Comparison of ENCODE assay signal across 20 mouse cellular contexts in the genomic region with DNA sequence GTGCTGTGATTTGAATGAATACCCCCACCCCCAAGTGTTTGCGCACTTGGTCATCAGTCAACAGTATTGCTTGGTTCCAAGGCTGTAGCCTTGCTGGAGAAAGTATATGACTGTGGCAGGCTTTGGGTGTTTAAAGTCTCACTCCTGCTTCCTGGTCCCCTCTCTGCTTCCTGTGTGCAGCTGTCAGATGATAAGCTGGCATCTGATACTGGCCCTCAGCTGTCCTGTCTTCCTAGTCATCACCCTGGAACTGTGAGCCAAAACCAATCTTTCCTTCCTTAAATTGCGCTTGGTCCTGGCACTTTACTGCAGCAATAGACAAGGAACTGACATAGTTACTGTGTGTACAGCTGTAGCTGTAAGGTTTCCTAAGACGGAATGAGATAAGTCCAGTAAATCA. TPM values are rescaled to one million over a fixed set of nuclear protein-coding genes. Genes with fewer than 3 reads are reported as not detected.
DNase-seq lines count a peak whose midpoint lies in the region; ATAC-seq and TF ChIP-seq lines count a peak whose summit lies in the region.
"Had no signal": no experiment of that assay in that cellular context is flagged by ENCODE, and none has a peak within 500 bp of the region (broad histone marks: within the 10 kb centered on the region; RNA-seq: fewer than 3 reads in every experiment).

No protein-coding gene starts in this region.

- H3K36me3 ChIP-seq in testis, adult 2 months (ENCODE audit: control insufficient read depth, insufficient read depth, low read length): no peaks in the 10 kb centered on the region
- no peaks in the 10 kb centered on the region; the same call in 1 of the 2 replicates for H3K36me3 ChIP-seq in stomach, postnatal 0 days (ENCODE audit: control insufficient read depth, insufficient read depth, low read length)
- H3K36me3 ChIP-seq: hindbrain, embryonic 13.5 days had no signal

- no peaks in the 10 kb centered on the region for H3K9me3 ChIP-seq in stomach, postnatal 0 days (ENCODE audit: control insufficient read depth, low read length)
- H3K9me3 ChIP-seq: embryonic facial prominence, embryonic 10.5 days; forebrain, embryonic 13.5 days; heart, embryonic 10.5 days; hindbrain, embryonic 13.5 days had no signal

- no peaks in the 10 kb centered on the region for H3K4me1 ChIP-seq in testis, adult 2 months (ENCODE audit: control insufficient read depth, insufficient read depth, low read length)
- H3K4me1 ChIP-seq in stomach, postnatal 0 days (replicated peaks; ENCODE audit: control insufficient read depth, insufficient read depth): no peaks in the 10 kb centered on the region
- H3K4me1 ChIP-seq: embryonic facial prominence, embryonic 10.5 days; forebrain, embryonic 13.5 days; hindbrain, embryonic 13.5 days had no signal

- no peak overlapping the region for H3K9ac ChIP-seq in stomach, postnatal 0 days (ENCODE audit: low read length)
- H3K9ac ChIP-seq: forebrain, embryonic 13.5 days; forebrain, postnatal 0 days; hindbrain, embryonic 13.5 days had no signal

- TF ChIP-seq EP300 in stomach, postnatal 0 days (optimal IDR thresholded peaks at IDR 0.05): no peak

- H3K4me2 ChIP-seq in stomach, postnatal 0 days (replicated peaks; ENCODE audit: low read depth): no peak overlapping the region
- H3K4me2 ChIP-seq: forebrain, embryonic 13.5 days; hindbrain, embryonic 13.5 days had no signal

- no peak for DNase-seq in frontal cortex, postnatal 25 days (ENCODE audit: low spot score in 2 of 2)
- no peak for DNase-seq in testis, postnatal 10 days (ENCODE audit: low spot score)
- no peak for DNase-seq in stomach, postnatal 0 days (ENCODE audit: low spot score)
- no peak for DNase-seq in thymus, postnatal 36 days
- DNase-seq: adrenal gland, adult 8-10 months; adrenal gland, postnatal 36 days; cerebellum, adult 2 months; cerebellum, postnatal 10 days; forebrain, postnatal 0 days; gastrocnemius, postnatal 36 days; heart, adult 11 months; heart, postnatal 10 days had no signal

- peak overlapping the region; percentile 52 for H3K4me3 ChIP-seq in testis, adult 2 months (ENCODE audit: control insufficient read depth, low read depth, low read length)
- H3K4me3 ChIP-seq in stomach, postnatal 0 days (ENCODE audit: low read depth, low read length): no peak overlapping the region
- H3K4me3 ChIP-seq: embryonic facial prominence, embryonic 10.5 days; forebrain, embryonic 13.5 days; heart, embryonic 10.5 days; hindbrain, embryonic 13.5 days had no signal

- no peak overlapping the region for H3K27ac ChIP-seq in testis, adult 2 months (ENCODE audit: control insufficient read depth, insufficient read depth, low read depth, low read length)
- H3K27ac ChIP-seq in stomach, postnatal 0 days (replicated peaks): no peak overlapping the region
- H3K27ac ChIP-seq: embryonic facial prominence, embryonic 10.5 days; forebrain, embryonic 13.5 days; heart, embryonic 10.5 days; hindbrain, embryonic 13.5 days; hindbrain, postnatal 0 days had no signal

- ATAC-seq in frontal cortex, adult (ENCODE audit: low TSS enrichment): 0 out of 2 replicates have a peak, but pooled peaks have one; percentile 11
- ATAC-seq in megakaryocyte-erythroid progenitor cell, adult 5-6 weeks (replicated peaks; ENCODE audit: low FRiP score, low TSS enrichment, poor library complexity, severe bottlenecking): peak; percentile 63; the same call in 1 of the 2 replicates
- ATAC-seq in stomach, postnatal 0 days (ENCODE audit: low FRiP score, low TSS enrichment): no peak
- ATAC-seq: forebrain, embryonic 13.5 days; forebrain, postnatal 0 days; hindbrain, postnatal 0 days had no signal

- TF ChIP-seq POLR2A in testis, adult 2 months (IDR thresholded peaks at IDR 0.05; ENCODE audit: control insufficient read depth, low read depth, low read length): no peak

- TF ChIP-seq CTCF in testis, adult 2 months (IDR thresholded peaks at IDR 0.05; ENCODE audit: control insufficient read depth, insufficient read depth, insufficient replicate concordance, low read depth, low read length): no peak
- no peak for TF ChIP-seq CTCF in stomach, postnatal 0 days (IDR thresholded peaks at IDR 0.05; ENCODE audit: low read depth)

- H3K27me3 ChIP-seq in testis, adult 2 months (ENCODE audit: control insufficient read depth, insufficient read depth, low read length): no peaks in the 10 kb centered on the region
- no peaks in the 10 kb centered on the region for H3K27me3 ChIP-seq in stomach, postnatal 0 days (ENCODE audit: control insufficient read depth, insufficient read depth, low read length)
- H3K27me3 ChIP-seq: forebrain, embryonic 13.5 days; hindbrain, embryonic 13.5 days had no signal

- 84% methylated on average over 3 of the region's 3 CpGs for WGBS in stomach, postnatal 0 days

RNA-seq across cellular contexts. Expression of a gene that starts 21.8 kb away (rescaled TPM):
- polyA plus RNA-seq in testis, adult 2 months (2012; rRNA removed): 9.4 and 11.0 TPM in 2 replicates
- total RNA-seq in megakaryocyte-erythroid progenitor cell, adult 5-6 weeks (2014; fragmentation: Nextera tagmentation): 88.0 and 88.9 TPM in 2 replicates
- 104 and 206 TPM in 2 replicates for total RNA-seq in megakaryocyte-erythroid progenitor cell, adult 5-6 weeks (2017)
- 12.8 and 15.0 TPM in 2 replicates for polyA plus RNA-seq in stomach, postnatal 0 days (2015; fragmentation: Nextera tagmentation; extraction: Ambion mirVana)
